Mouse (Mus musculus) bone marrow macrophage, adult 2 months (primary cell): ENCODE results near the gene Tff1.

Source experiments
- CTCF ChIP-seq: IDR thresholded peaks from 2 replicates; pipeline ENCODE4 v1.5.1; 2012; ENCODE audit warnings: low read depth, mild to moderate bottlenecking, low read length, moderate library complexity
- POLR2A ChIP-seq: IDR thresholded peaks from 2 replicates; pipeline ENCODE4 v1.6.1; 2012; ENCODE audit warnings: mild to moderate bottlenecking, low read depth, low read length, borderline replicate concordance

DNA sequence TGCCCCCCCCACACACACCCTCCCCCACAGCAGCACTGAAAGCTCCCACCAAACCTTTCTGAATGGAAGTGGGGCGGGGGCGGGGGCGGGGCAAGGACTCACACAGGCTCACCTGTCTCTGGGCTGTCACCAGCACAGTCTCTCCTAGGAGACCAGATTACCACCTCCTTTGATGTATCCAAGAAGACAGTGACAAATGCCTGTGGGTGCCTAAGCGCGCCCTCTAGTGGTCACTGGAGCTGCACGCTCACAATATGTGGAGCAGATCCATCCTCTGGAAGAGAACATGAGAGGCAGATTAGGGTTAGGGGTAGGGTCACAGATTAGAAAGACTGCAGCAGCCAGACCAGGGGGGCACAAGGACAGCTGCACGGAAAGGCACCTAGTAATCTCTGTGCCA lies 45.6 kb downstream of the Tff1 start:
- TF ChIP-seq CTCF (peak; percentile 86), POLR2A (no peak)
